Mouse (Mus musculus) heart, adult 11 months (tissue): ENCODE measurements around the gene Ppp1r9b.

Source experiments
- DNase-seq: peaks from one replicate; pipeline ENCODE4 v3.0.0; 2022

The Ppp1r9b gene

DNA sequence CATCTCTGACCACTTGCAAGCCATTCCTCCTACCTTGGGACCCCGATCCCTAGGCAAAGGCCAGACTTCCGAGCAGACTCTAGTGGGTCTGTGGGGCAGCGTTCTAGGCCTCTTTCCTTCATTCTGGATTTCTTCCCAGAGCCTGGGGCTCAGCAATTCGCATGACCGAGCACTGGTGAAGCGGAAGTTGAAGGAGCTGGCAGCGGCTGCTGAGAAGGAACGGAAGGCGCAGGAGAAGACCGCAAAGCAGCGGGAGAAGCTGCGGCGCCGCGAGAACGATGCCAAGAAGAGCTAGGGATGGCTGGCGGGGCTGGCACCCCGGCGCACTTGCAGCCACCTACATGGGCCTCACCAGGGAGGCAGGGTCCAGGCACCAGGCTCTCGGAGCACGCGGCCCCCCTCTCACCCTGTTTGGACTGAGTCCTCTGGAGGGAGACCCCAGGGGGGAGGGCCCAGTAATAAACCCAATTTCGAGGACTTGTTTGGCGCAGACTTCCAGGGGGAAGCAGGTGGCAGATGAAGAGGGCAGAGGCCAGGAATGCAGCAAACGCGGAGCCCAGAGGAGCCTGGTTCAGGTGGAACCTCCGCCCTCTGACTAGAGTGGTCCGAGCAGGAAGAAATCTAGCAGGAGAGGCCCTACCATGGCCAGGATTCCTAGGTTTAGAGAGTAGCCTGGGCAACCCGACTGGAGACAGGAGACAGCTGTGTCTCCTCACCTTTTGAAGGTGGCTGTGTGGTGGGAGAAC is 33.8 kb downstream of the Ppp1r9b start:
- DNase-seq: peak; percentile 93

GRCm38 (mm10) chr11:95025227-95026012 is 34.6 kb downstream of the Ppp1r9b start:
- no peak for DNase-seq

GRCm38 (mm10) chr11:95026090-95026542 is 35.3 kb downstream of the Ppp1r9b start:
- no peak for DNase-seq

DNA sequence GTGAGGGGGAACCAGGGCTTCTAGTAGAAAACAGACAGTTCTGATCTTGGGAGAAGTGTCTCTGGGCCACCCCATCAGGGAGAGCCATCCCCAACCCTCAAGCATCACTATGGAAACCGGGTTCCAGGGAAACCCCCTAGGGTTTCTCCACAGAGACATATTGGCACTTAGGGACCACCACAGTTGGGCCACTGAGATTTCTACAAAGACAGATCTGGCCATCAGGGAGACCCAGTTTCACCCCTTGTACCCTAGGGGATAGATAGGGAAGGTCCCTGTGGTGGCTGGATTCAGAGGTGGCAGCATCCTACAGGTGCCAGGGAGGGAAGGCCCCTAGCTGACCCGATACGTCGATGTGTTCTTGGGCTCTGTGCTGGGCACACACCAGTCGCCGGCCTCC is 36.0 kb downstream of the Ppp1r9b start:
- no peak for DNase-seq

- no peak for DNase-seq
These were observed 37.1 kb downstream of the Ppp1r9b start for GRCm38 (mm10) chr11:95027850-95028470.

DNA sequence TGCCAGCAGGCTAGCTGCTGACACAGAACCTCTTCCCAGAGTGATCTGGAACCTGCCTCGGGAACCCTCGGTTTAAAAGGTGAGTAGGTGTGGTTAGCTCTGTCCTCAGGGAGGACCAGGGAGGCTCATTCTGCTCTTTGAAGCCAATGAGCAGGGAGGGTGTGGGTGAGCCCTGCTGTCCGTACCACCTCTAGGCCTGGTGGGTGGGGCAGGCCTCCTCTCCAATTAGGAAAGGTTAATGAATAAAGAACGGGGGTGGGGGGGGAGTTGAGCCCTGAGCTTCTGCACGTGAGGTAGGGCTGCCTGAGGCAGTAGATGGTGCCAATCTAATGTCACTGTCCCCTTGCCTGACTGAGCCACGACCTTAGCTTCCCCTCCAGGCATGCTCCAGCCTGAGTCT is 42.1 kb downstream of the Ppp1r9b start:
- no peak for DNase-seq

DNA sequence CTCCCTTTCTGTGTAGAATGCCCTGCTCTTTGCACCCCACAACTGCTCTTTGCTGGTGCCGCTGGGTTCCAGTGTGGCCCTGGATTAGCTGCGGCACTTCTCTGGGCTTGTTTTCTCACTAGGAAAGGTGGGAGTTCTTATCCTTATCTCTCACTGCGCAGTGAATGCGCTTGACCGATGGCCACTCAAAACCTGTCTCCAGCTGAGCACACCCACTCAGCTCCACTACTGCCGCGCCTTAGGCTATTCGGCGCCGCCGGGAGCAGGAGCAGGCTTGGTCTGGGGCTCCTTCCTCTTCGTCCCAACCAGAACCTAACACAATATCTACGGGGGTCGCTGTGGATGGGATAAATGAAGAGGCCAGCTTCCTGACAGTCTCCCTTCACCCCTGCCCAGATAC is 42.8 kb downstream of the Ppp1r9b start:
- DNase-seq: no peak

- no peak for DNase-seq
These were observed 44.1 kb downstream of the Ppp1r9b start for GRCm38 (mm10) chr11:95034902-95035301.

DNA sequence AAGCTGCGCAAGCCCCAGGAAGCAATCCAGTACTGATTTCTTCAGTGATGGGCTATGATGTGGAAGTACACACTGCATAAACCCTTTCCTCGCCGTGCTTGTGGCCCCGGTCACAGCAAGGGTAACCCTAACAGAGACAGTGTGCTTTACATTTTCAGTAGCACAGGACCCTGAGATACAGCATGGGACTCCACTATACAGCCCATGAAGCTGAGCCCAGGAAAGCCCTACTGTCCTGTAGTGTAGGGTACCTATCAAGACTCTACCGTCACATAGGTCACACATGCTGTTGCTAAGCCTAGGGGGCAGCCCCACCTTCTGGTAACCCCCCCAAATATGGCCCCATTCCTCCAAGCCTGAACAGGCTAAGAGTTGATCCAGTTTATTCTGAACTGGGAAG is 45.7 kb downstream of the Ppp1r9b start:
- DNase-seq: no peak

- no peak for DNase-seq
These were observed 46.5 kb downstream of the Ppp1r9b start for GRCm38 (mm10) chr11:95037306-95037705.

GRCm38 (mm10) chr11:95038156-95038817 is 47.5 kb downstream of the Ppp1r9b start:
- DNase-seq: no peak

DNA sequence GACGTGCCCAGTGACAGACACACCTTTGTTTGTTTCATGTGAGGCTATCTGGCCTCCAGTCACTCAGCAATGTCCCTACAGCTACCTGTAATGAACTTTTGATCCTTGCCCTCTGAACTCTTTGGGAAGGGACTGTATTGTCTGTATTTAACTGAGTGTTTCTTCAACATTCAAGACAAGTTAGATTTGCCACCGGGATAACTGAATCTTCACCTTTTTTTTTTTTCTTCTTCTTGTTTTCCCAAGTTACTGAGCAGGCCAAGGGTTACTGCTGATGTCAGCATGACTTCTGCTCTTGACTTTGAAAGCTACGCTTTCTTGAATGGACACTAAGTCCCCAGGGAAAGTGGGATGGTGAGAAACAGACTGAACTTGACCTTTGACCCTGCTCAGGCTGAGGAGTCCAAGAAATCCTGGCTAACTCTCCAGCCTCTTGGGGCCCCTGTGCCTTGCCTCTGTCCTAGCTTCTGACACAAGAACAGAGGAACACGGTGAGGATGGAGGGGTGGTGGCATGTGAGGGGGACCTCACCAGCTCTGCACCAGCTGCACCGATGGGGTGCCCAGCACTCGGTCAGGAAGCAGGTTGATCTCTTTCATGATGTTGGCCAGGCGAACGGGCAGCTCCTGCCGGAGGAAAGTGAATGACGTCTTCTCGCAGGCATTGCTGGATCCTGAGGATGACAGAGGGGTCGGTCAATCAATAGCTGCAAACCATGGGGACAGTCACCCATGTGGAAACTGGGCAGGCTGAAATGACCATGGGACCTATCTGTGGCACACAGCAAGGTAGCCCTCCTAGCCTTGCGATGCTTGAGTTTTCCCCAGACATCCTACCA is 48.2 kb downstream of the Ppp1r9b start:
- peak; percentile 94 for DNase-seq

GRCm38 (mm10) chr11:95039766-95040165 is 48.9 kb downstream of the Ppp1r9b start:
- DNase-seq: no peak

DNA sequence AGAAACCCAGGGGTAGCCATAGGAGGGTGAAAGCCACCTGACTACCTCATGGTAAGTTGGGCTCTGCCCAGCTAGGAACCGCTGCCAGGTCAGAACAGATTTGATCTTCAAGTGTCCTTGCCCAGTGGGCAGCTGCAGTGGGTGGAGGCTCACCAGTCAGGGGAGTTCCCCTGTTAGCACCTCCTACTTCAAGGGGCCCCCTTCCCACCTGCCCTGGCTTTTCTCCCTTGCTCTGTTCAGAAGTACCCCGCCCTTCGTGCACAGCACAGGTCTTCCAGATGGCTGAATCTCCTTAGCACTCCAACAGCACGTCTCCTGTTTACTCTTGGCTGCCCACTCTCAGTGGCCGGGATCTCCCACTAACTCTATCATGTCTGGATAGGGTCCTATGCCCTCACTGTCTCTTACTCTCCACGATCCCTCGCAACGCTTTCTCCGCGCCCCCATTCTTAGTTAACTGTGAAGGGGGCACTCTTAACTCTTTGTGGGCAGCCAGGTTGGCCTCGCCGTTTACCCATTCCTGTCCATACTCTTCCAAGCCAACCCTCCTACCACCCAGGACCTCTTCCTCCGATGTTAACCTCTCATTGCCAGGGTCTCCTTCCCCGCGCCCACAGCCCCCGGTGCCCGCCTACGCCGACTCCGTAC is 49.8 kb downstream of the Ppp1r9b start:
- peak; percentile 99 for DNase-seq

DNA sequence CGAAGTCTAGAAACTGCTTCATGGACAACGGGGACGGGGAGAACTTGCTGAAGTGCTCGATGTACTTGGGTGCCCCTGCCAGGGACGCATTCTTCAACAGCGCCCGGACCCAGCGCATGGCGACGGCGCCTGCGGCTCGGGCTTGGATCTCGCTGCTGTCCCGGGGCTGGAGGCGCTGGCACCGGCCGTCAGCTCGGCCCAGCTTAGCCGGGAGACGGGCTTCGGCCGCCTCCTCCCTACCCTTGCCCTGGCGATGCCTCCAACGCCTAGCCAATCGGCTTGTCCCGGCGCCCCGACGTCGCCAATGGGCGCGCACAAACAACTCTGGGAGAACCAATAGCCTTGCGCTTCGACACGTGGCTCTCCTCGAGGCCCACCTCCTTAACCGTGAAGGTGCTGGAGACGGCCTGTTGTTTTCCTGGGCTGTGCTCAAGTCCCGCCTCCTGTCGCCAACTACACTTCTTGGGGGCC is 50.3 kb downstream of the Ppp1r9b start, which contains the start of gene Pdk2:
TSS of gene Pdk2 (minus strand) at position 216 of the 471 bp plus-strand sequence.
- peak; percentile 100 for DNase-seq

- DNase-seq: peak; percentile 98
These were observed 51.3 kb downstream of the Ppp1r9b start for GRCm38 (mm10) chr11:95042096-95042495.

- no peak for DNase-seq
These were observed 52.2 kb downstream of the Ppp1r9b start for GRCm38 (mm10) chr11:95043060-95043459.

DNA sequence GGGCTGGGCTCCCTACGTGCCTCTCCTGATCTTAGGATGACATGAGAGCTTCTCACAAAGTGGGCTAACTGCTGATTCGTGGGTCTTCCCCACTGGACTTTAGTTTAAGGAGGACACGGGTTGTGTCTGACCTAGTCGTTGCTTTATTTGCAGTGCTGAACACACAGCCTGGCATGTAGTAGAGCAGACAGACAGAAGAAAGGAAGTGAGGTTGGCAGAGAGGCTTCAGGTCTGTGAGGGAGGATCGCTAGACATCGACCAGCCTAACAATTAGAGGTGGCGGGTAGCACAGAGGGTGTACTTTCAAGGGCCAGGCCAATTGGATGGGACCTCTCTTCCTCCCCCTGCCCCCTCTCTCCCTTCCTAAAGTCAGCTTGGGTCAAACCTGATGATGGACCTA is 52.8 kb downstream of the Ppp1r9b start:
- no peak for DNase-seq

- no peak for DNase-seq
These were observed 53.5 kb downstream of the Ppp1r9b start for GRCm38 (mm10) chr11:95044185-95044870.

GRCm38 (mm10) chr11:95046980-95047680 is 56.3 kb downstream of the Ppp1r9b start:
- DNase-seq: peak; percentile 95
